In genomic region chr15:63693561-63693960, GRCm38 (mm10) we compare ENCODE assay signal across 26 mouse cellular contexts.
DNase-seq lines count a peak whose midpoint lies in the region; ATAC-seq and TF ChIP-seq lines count a peak whose summit lies in the region.
"Had no signal": no experiment of that assay in that cellular context is flagged by ENCODE, and none has a peak within 500 bp of the region (broad histone marks: within the 10 kb centered on the region; RNA-seq: fewer than 3 reads in every experiment).

No protein-coding gene starts in this region.

- TF ChIP-seq CTCF in liver, postnatal 0 days (IDR thresholded peaks at IDR 0.05; ENCODE audit: low read depth): no peak

- no peak for TF ChIP-seq EP300 in liver, postnatal 0 days (IDR thresholded peaks at IDR 0.05; ENCODE audit: low read depth)

- H3K4me2 ChIP-seq in heart, embryonic 12.5 days: no peak overlapping the region
- no peak overlapping the region for H3K4me2 ChIP-seq in liver, embryonic 13.5 days
- H3K4me2 ChIP-seq in liver, postnatal 0 days (ENCODE audit: low read depth, low read length): no peak overlapping the region
- H3K4me2 ChIP-seq: embryonic facial prominence, embryonic 12.5 days; embryonic facial prominence, embryonic 15.5 days; heart, embryonic 11.5 days; heart, embryonic 15.5 days; hindbrain, embryonic 15.5 days had no signal

- H3K9me3 ChIP-seq in heart, embryonic 12.5 days (replicated peaks): no peaks in the 10 kb centered on the region
- no peaks in the 10 kb centered on the region for H3K9me3 ChIP-seq in liver, embryonic 13.5 days (replicated peaks)
- H3K9me3 ChIP-seq in liver, postnatal 0 days (ENCODE audit: low read length): no peaks in the 10 kb centered on the region
- H3K9me3 ChIP-seq: embryonic facial prominence, embryonic 12.5 days; embryonic facial prominence, embryonic 15.5 days; forebrain, embryonic 12.5 days; G1E; heart, embryonic 15.5 days; hindbrain, embryonic 15.5 days had no signal

- no peak for ATAC-seq in heart, embryonic 12.5 days (ENCODE audit: insufficient number of reproducible peaks, low FRiP score)
- ATAC-seq in liver, embryonic 13.5 days (ENCODE audit: low read depth): peak; percentile 51
- no peak for ATAC-seq in liver, postnatal 0 days
- ATAC-seq in megakaryocyte progenitor cell, adult 5-6 weeks (replicated peaks; ENCODE audit: poor library complexity): peak; percentile 27; the same call in 1 of the 2 replicates
- ATAC-seq: forebrain, embryonic 16.5 days; Patski had no signal

- H3K27me3 ChIP-seq in heart, embryonic 12.5 days (replicated peaks): no peaks in the 10 kb centered on the region
- H3K27me3 ChIP-seq in liver, embryonic 13.5 days: no peaks in the 10 kb centered on the region
- no peaks in the 10 kb centered on the region for H3K27me3 ChIP-seq in liver, postnatal 0 days (ENCODE audit: insufficient read depth, low read length)
- H3K27me3 ChIP-seq: CH12.LX; embryonic facial prominence, embryonic 12.5 days; embryonic facial prominence, embryonic 15.5 days; heart, embryonic 15.5 days; hindbrain, embryonic 15.5 days; Patski had no signal

- H3K36me3 ChIP-seq in heart, embryonic 12.5 days: no peaks in the 10 kb centered on the region
- H3K36me3 ChIP-seq in liver, embryonic 13.5 days: no peaks in the 10 kb centered on the region
- H3K36me3 ChIP-seq in liver, postnatal 0 days (replicated peaks; ENCODE audit: insufficient read depth, low read length): no peaks in the 10 kb centered on the region
- H3K36me3 ChIP-seq: embryonic facial prominence, embryonic 12.5 days; embryonic facial prominence, embryonic 15.5 days; forebrain, embryonic 12.5 days; G1E; heart, embryonic 15.5 days; hindbrain, embryonic 15.5 days had no signal

- no peaks in the 10 kb centered on the region for H3K4me1 ChIP-seq in heart, embryonic 12.5 days (replicated peaks)
- peaks cover 15% of the 10 kb centered on the region for H3K4me1 ChIP-seq in liver, embryonic 13.5 days (replicated peaks)
- no peaks in the 10 kb centered on the region for H3K4me1 ChIP-seq in liver, postnatal 0 days (ENCODE audit: insufficient read depth)
- H3K4me1 ChIP-seq: embryonic facial prominence, embryonic 15.5 days; heart, embryonic 15.5 days had no signal

- no peak overlapping the region for H3K27ac ChIP-seq in heart, embryonic 12.5 days (ENCODE audit: poor library complexity, severe bottlenecking)
- no peak overlapping the region for H3K27ac ChIP-seq in liver, embryonic 13.5 days
- H3K27ac ChIP-seq in liver, postnatal 0 days (ENCODE audit: low read depth): no peak overlapping the region
- H3K27ac ChIP-seq: embryonic facial prominence, embryonic 12.5 days; embryonic facial prominence, embryonic 15.5 days; forebrain, embryonic 12.5 days; heart, embryonic 15.5 days; hindbrain, embryonic 15.5 days had no signal

- peak; percentile 23 for DNase-seq in heart, adult 11 months
- DNase-seq in liver, embryonic 13.5 days: no peak
- DNase-seq in liver, postnatal 0 days: no peak
- no peak for DNase-seq in cerebellum, postnatal 10 days
- DNase-seq: adrenal gland, postnatal 10 days; adrenal gland, postnatal 36 days; B cell, adult 2 months; cerebellum, adult 18-20 months; cerebellum, adult 9-10 months; cerebellum, postnatal 25 days; gastrocnemius, postnatal 10 days; gastrocnemius, postnatal 36 days; heart, postnatal 10 days; heart, postnatal 36 days had no signal

- 75% methylated on average over 2 of the region's 2 CpGs for WGBS in heart, embryonic 12.5 days
- WGBS in liver, embryonic 13.5 days (ENCODE audit: insufficient replicate concordance): 56% methylated on average over 2 of the region's 2 CpGs
- WGBS in liver, postnatal 0 days (ENCODE audit: insufficient replicate concordance): 69% methylated on average over 2 of the region's 2 CpGs

- no peak overlapping the region for H3K9ac ChIP-seq in heart, embryonic 12.5 days
- H3K9ac ChIP-seq in liver, embryonic 13.5 days: no peak overlapping the region
- H3K9ac ChIP-seq in liver, postnatal 0 days (replicated peaks): no peak overlapping the region
- H3K9ac ChIP-seq: embryonic facial prominence, embryonic 12.5 days; embryonic facial prominence, embryonic 15.5 days; forebrain, embryonic 12.5 days; heart, embryonic 15.5 days; hindbrain, embryonic 15.5 days had no signal

- no peak overlapping the region for H3K4me3 ChIP-seq in heart, embryonic 12.5 days
- no peak overlapping the region for H3K4me3 ChIP-seq in liver, embryonic 13.5 days (replicated peaks)
- H3K4me3 ChIP-seq in liver, postnatal 0 days (ENCODE audit: low read depth, low read length): no peak overlapping the region
- H3K4me3 ChIP-seq: embryonic facial prominence, embryonic 12.5 days; embryonic facial prominence, embryonic 15.5 days; forebrain, embryonic 12.5 days; heart, embryonic 15.5 days; hindbrain, embryonic 15.5 days had no signal

Comparison
In these comparisons a context has a peak if more than half of its experiments do, and no peak if none do; other contexts are left out.
1. ATAC-seq: peak in liver, embryonic 13.5 days (single experiment) and megakaryocyte progenitor cell, adult 5-6 weeks (single experiment); none in heart, embryonic 12.5 days (single experiment) and liver, postnatal 0 days (single experiment).